Mouse (Mus musculus): ENCODE results near the gene Chrd. TPM values are rescaled to one million over a fixed set of nuclear protein-coding genes. Genes with fewer than 3 reads are reported as not detected.

Chrd gene
- polyA plus RNA-seq, 1 experiment, result not detected

- WGBS, result 94% methylated on average over 7 of the region's 7 CpGs
- TF ChIP-seq POLR2A (IDR thresholded peaks at IDR 0.05; ENCODE audit: insufficient read depth, low read depth, low read length) (no peak), CTCF (IDR thresholded peaks at IDR 0.05; ENCODE audit: insufficient read depth, low read depth, low read length) (no peak)
- no peak overlapping the region for H3K4me3 ChIP-seq (ENCODE audit: insufficient read depth, low read depth, low read length)
- peaks cover 12% of the 10 kb centered on the region for H3K4me1 ChIP-seq (ENCODE audit: control insufficient read depth, insufficient read depth, low read length)
- no peak overlapping the region for H3K27ac ChIP-seq (ENCODE audit: insufficient read depth, low read depth, low read length)
These were observed 3.2 kb downstream of the Chrd start for GRCm38 (mm10) chr16:20736168-20736567.

- TF ChIP-seq CTCF (IDR thresholded peaks at IDR 0.05; ENCODE audit: insufficient read depth, low read depth, low read length) (no peak), POLR2A (IDR thresholded peaks at IDR 0.05; ENCODE audit: insufficient read depth, low read depth, low read length) (no peak)
- Histone ChIP-seq H3K4me1 (ENCODE audit: control insufficient read depth, insufficient read depth, low read length) (peaks cover 12% of the 10 kb centered on the region), H3K27ac (ENCODE audit: insufficient read depth, low read depth, low read length) (no peak overlapping the region), H3K4me3 (ENCODE audit: insufficient read depth, low read depth, low read length) (no peak overlapping the region)
- WGBS, result 93% methylated on average over 5 of the region's 5 CpGs
These were observed 3.9 kb downstream of the Chrd start for GRCm38 (mm10) chr16:20736823-20737222.

GRCm38 (mm10) chr16:20739845-20740244 lies 6.9 kb downstream of the Chrd start:
- no peak for TF ChIP-seq CTCF (IDR thresholded peaks at IDR 0.05; ENCODE audit: insufficient read depth, low read depth, low read length)
- TF ChIP-seq POLR2A (IDR thresholded peaks at IDR 0.05; ENCODE audit: insufficient read depth, low read depth, low read length), result no peak
- H3K4me3 ChIP-seq (ENCODE audit: insufficient read depth, low read depth, low read length), result no peak overlapping the region
- WGBS, result 91% methylated on average over 9 of the region's 9 CpGs

GRCm38 (mm10) chr16:20746641-20747040 lies 13.7 kb downstream of the Chrd start:
- peaks cover 6% of the 10 kb centered on the region for H3K4me1 ChIP-seq (ENCODE audit: control insufficient read depth, insufficient read depth, low read length)
- H3K27ac ChIP-seq (ENCODE audit: insufficient read depth, low read depth, low read length), result 0 out of 2 replicates have a peak overlapping the region, but pooled peaks have one; percentile 59
- TF ChIP-seq CTCF (IDR thresholded peaks at IDR 0.05; ENCODE audit: insufficient read depth, low read depth, low read length) (no peak), POLR2A (IDR thresholded peaks at IDR 0.05; ENCODE audit: insufficient read depth, low read depth, low read length) (no peak)
- no peak overlapping the region for H3K4me3 ChIP-seq (ENCODE audit: insufficient read depth, low read depth, low read length)
- 26% methylated on average over 6 of the region's 6 CpGs for WGBS

More at GRCm38 (mm10) chr16:20739845-20740244, 6.9 kb downstream of the Chrd start:
- H3K27ac ChIP-seq (ENCODE audit: insufficient read depth, low read depth, low read length), result no peak overlapping the region
- H3K4me1 ChIP-seq (ENCODE audit: control insufficient read depth, insufficient read depth, low read length), result no peaks in the 10 kb centered on the region

GRCm38 (mm10) chr16:20750518-20750917 lies 17.6 kb downstream of the Chrd start:
- TF ChIP-seq POLR2A (IDR thresholded peaks at IDR 0.05; ENCODE audit: insufficient read depth, low read depth, low read length) (no peak), CTCF (IDR thresholded peaks at IDR 0.05; ENCODE audit: insufficient read depth, low read depth, low read length) (no peak)
- Histone ChIP-seq H3K27ac (ENCODE audit: insufficient read depth, low read depth, low read length) (no peak overlapping the region), H3K4me1 (ENCODE audit: control insufficient read depth, insufficient read depth, low read length) (peaks cover 6% of the 10 kb centered on the region), H3K4me3 (ENCODE audit: insufficient read depth, low read depth, low read length) (no peak overlapping the region)
- 65% methylated on average over 8 of the region's 8 CpGs for WGBS

- TF ChIP-seq POLR2A (IDR thresholded peaks at IDR 0.05; ENCODE audit: insufficient read depth, low read depth, low read length), result no peak
- TF ChIP-seq CTCF (IDR thresholded peaks at IDR 0.05; ENCODE audit: insufficient read depth, low read depth, low read length), result no peak
- 95% methylated on average over 5 of the region's 5 CpGs for WGBS
- no peak overlapping the region for H3K4me3 ChIP-seq (ENCODE audit: insufficient read depth, low read depth, low read length)
- H3K27ac ChIP-seq (ENCODE audit: insufficient read depth, low read depth, low read length), result no peak overlapping the region
- H3K4me1 ChIP-seq (ENCODE audit: control insufficient read depth, insufficient read depth, low read length), result no peaks in the 10 kb centered on the region
These were observed 23.1 kb downstream of the Chrd start for GRCm38 (mm10) chr16:20756052-20756451.

- TF ChIP-seq POLR2A (IDR thresholded peaks at IDR 0.05; ENCODE audit: insufficient read depth, low read depth, low read length), result no peak
- TF ChIP-seq CTCF (IDR thresholded peaks at IDR 0.05; ENCODE audit: insufficient read depth, low read depth, low read length), result no peak
- Histone ChIP-seq H3K27ac (ENCODE audit: insufficient read depth, low read depth, low read length) (no peak overlapping the region), H3K4me1 (ENCODE audit: control insufficient read depth, insufficient read depth, low read length) (no peaks in the 10 kb centered on the region), H3K4me3 (ENCODE audit: insufficient read depth, low read depth, low read length) (no peak overlapping the region)
- 64% methylated on average over 1 of the region's 1 CpGs for WGBS
These were observed 24.5 kb downstream of the Chrd start for GRCm38 (mm10) chr16:20757385-20757784.

- TF ChIP-seq CTCF (IDR thresholded peaks at IDR 0.05; ENCODE audit: insufficient read depth, low read depth, low read length) (no peak), POLR2A (IDR thresholded peaks at IDR 0.05; ENCODE audit: insufficient read depth, low read depth, low read length) (no peak)
- Histone ChIP-seq H3K27ac (ENCODE audit: insufficient read depth, low read depth, low read length) (no peak overlapping the region), H3K4me3 (ENCODE audit: insufficient read depth, low read depth, low read length) (no peak overlapping the region), H3K4me1 (ENCODE audit: control insufficient read depth, insufficient read depth, low read length) (no peaks in the 10 kb centered on the region)
- WGBS, result 7% methylated on average over 3 of the region's 3 CpGs
These were observed 28.8 kb downstream of the Chrd start for GRCm38 (mm10) chr16:20761681-20762080.

GRCm38 (mm10) chr16:20765244-20765643 lies 32.3 kb downstream of the Chrd start:
- TF ChIP-seq CTCF (IDR thresholded peaks at IDR 0.05; ENCODE audit: insufficient read depth, low read depth, low read length) (0 out of 2 replicates have a peak, but pooled peaks have one; percentile 27), POLR2A (IDR thresholded peaks at IDR 0.05; ENCODE audit: insufficient read depth, low read depth, low read length) (no peak)
- 50% methylated on average over 9 of the region's 9 CpGs for WGBS
- H3K4me1 ChIP-seq (ENCODE audit: control insufficient read depth, insufficient read depth, low read length), result no peaks in the 10 kb centered on the region

GRCm38 (mm10) chr16:20775021-20775420 lies 42.1 kb downstream of the Chrd start:
- TF ChIP-seq POLR2A (IDR thresholded peaks at IDR 0.05; ENCODE audit: insufficient read depth, low read depth, low read length), result no peak
- no peak for TF ChIP-seq CTCF (IDR thresholded peaks at IDR 0.05; ENCODE audit: insufficient read depth, low read depth, low read length)
- Histone ChIP-seq H3K4me1 (ENCODE audit: control insufficient read depth, insufficient read depth, low read length) (no peaks in the 10 kb centered on the region), H3K4me3 (ENCODE audit: insufficient read depth, low read depth, low read length) (no peak overlapping the region), H3K27ac (ENCODE audit: insufficient read depth, low read depth, low read length) (no peak overlapping the region)
- 81% methylated on average over 5 of the region's 5 CpGs for WGBS

More at GRCm38 (mm10) chr16:20765244-20765643, 32.3 kb downstream of the Chrd start:
- Histone ChIP-seq H3K27ac (ENCODE audit: insufficient read depth, low read depth, low read length) (no peak overlapping the region), H3K4me3 (ENCODE audit: insufficient read depth, low read depth, low read length) (no peak overlapping the region)

Data from olfactory bulb, adult 2 months (tissue).